Mouse (Mus musculus) myocyte (in vitro differentiated cells): ENCODE results near the gene Calml4. TPM values are rescaled to one million over a fixed set of nuclear protein-coding genes. Genes with fewer than 3 reads are reported as not detected.
A peak's percentile ranks its signal among the peaks of the same experiment; 100 is the strongest.

ENCODE experiments used
- H3K27me3 ChIP-seq: one replicate; pipeline ENCODE4 v1.6.1; 2011; ENCODE audit not compliant: control insufficient read depth, insufficient read depth, insufficient read length
- H3K36me3 ChIP-seq: one replicate; pipeline ENCODE4 v1.6.1; 2011; ENCODE audit not compliant: control insufficient read depth, insufficient read depth
- H3K4me2 ChIP-seq: one replicate; pipeline ENCODE4 v1.6.1; 2011; ENCODE audit warnings: low read depth, control low read depth
- H3K4me3 ChIP-seq: one replicate; pipeline ENCODE4 v1.5.1; 2011; ENCODE audit warnings: mild to moderate bottlenecking, control low read depth, moderate library complexity
- H3K79me2 ChIP-seq: one replicate; pipeline ENCODE4 v1.6.1; 2011; ENCODE audit not compliant: control insufficient read depth, insufficient read depth
- H3ac ChIP-seq: one replicate; pipeline ENCODE4 v1.6.1; 2011; ENCODE audit not compliant: control insufficient read depth, insufficient read length
- CEBPB ChIP-seq: IDR thresholded peaks from 2 replicates; pipeline ENCODE4 v1.6.1; 2011; ENCODE audit warnings: mild to moderate bottlenecking, moderate library complexity; ENCODE audit not compliant: poor library complexity, insufficient read depth, severe bottlenecking
- E2F4 ChIP-seq: IDR thresholded peaks from one replicate; pipeline ENCODE4 v1.6.1; 2011; ENCODE audit warnings: mild to moderate bottlenecking, control low read depth, moderate library complexity; ENCODE audit not compliant: insufficient read depth
- MAX ChIP-seq: IDR thresholded peaks from one replicate; pipeline ENCODE4 v1.6.1; 2011; ENCODE audit warnings: low read depth, mild to moderate bottlenecking, control low read depth
- MYOD1 ChIP-seq, 3 experiments: IDR thresholded peaks; one replicate each; pipeline ENCODE4 v1.6.1; 2011; ENCODE audit warnings: control low read depth in 2 of 3, low read depth in 2 of 3, mild to moderate bottlenecking in 2 of 3, moderate library complexity in 1 of 3; ENCODE audit not compliant: insufficient read length in 2 of 3, control insufficient read depth in 1 of 3
- MYOG ChIP-seq, 3 experiments: IDR thresholded peaks; one replicate each; pipeline ENCODE4 v1.6.1; 2011; ENCODE audit warnings: control low read depth in 2 of 3, low read depth in 2 of 3, mild to moderate bottlenecking in 2 of 3; ENCODE audit not compliant: insufficient read length in 2 of 3, control insufficient read depth in 1 of 3, insufficient read depth in 1 of 3
- POLR2A ChIP-seq: IDR thresholded peaks from one replicate; pipeline ENCODE4 v1.6.1; 2011; ENCODE audit warnings: low read depth, mild to moderate bottlenecking, control low read depth, moderate library complexity; ENCODE audit not compliant: insufficient read length
- POLR2AphosphoS2 ChIP-seq: IDR thresholded peaks from one replicate; pipeline ENCODE4 v1.6.1; 2011; ENCODE audit warnings: low read depth, control low read depth; ENCODE audit not compliant: insufficient read length
- REST ChIP-seq: IDR thresholded peaks from one replicate; pipeline ENCODE4 v1.6.1; 2011; ENCODE audit warnings: mild to moderate bottlenecking, control low read depth, moderate library complexity; ENCODE audit not compliant: insufficient read depth, insufficient read length
- SRF ChIP-seq: IDR thresholded peaks from one replicate; pipeline ENCODE4 v1.6.1; 2011; ENCODE audit warnings: low read depth; ENCODE audit not compliant: control insufficient read depth, insufficient read length
- TCF12 ChIP-seq: IDR thresholded peaks from one replicate; pipeline ENCODE4 v1.6.1; 2011; ENCODE audit warnings: mild to moderate bottlenecking, control low read depth; ENCODE audit not compliant: poor library complexity, insufficient read depth, severe bottlenecking
- TCF3 ChIP-seq: IDR thresholded peaks from one replicate; pipeline ENCODE4 v1.6.1; 2011; ENCODE audit warnings: low read depth, control low read depth; ENCODE audit not compliant: insufficient read length
- USF1 ChIP-seq: IDR thresholded peaks from one replicate; pipeline ENCODE4 v1.6.1; 2011; ENCODE audit warnings: low read depth, mild to moderate bottlenecking, control low read depth, moderate library complexity
- polyA plus RNA-seq: library from polyadenylated mRNA; unstranded; fragments of >200 nt; fragmentation: generic; extraction: Trizol; gene quantifications from one replicate; pipeline ENCODE4 v1.2.1, GENCODE M21; 2012; ENCODE audit warnings: missing spikeins

The Calml4 gene
- polyA plus RNA-seq, 1 experiment: 14.0 TPM

GRCm38 (mm10) chr9:62844461-62844860 lies 13.4 kb upstream of the Calml4 start:
- no peak overlapping the region for H3ac ChIP-seq
- no peaks in the 10 kb centered on the region for H3K27me3 ChIP-seq
- no peaks in the 10 kb centered on the region for H3K79me2 ChIP-seq
- TF ChIP-seq MYOG (IDR thresholded peaks at IDR 0.05; ENCODE audit: control insufficient read depth in 1 of 3, insufficient read depth in 1 of 3, insufficient read length in 2 of 3, low read depth in 2 of 3): no peak
- no peak overlapping the region for H3K4me2 ChIP-seq
- H3K36me3 ChIP-seq: no peaks in the 10 kb centered on the region
- no peak overlapping the region for H3K4me3 ChIP-seq

DNA sequence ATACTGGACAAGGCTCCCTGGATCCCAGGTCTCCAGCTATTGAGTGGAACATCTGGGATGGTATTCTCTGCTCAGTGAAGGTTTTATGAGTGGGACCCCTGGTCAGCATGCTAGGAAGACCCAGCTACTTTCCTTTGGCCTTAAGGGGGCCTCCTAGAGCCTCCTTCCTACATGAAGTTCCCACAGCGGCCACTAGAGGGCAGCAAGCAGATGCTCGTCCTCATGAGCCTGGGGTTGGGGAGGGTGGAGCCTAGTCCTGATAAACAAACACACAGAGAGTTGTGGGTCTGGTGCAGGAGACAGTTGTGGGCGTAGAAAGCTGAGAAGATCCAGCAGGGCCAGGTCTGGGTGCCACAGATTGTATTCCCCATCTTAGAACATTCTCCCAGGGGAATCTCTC lies 10.2 kb upstream of the Calml4 start:
- Histone ChIP-seq H3K4me3 (no peak overlapping the region), H3K27me3 (no peaks in the 10 kb centered on the region)

DNA sequence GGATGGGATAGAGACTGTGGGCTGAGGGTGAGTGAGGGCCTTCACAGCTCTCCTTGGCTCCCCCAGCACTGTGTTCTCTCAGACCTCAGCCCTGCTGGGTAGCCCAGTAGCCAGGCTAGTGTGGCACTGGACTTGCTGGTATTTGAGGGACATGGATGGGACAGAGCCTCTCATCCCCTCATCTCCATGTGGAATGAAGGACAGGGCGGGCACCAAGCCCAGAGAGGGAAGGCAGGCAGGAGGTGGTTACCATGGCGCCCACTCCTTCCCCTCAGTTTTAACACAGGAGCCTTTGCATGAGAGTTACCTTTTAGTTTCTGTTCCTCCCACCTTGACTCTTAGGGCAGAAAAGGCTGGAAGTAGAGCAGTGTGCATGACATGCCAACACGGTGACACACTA lies 9.2 kb upstream of the Calml4 start:
- Histone ChIP-seq H3ac (no peak overlapping the region), H3K4me2 (no peak overlapping the region), H3K36me3 (no peaks in the 10 kb centered on the region), H3K79me2 (no peaks in the 10 kb centered on the region), H3K27me3 (no peaks in the 10 kb centered on the region), H3K4me3 (no peak overlapping the region)
- TF ChIP-seq E2F4: no peak
- no peak for TF ChIP-seq TCF12
- TF ChIP-seq SRF: no peak
- TF ChIP-seq REST: no peak
- TF ChIP-seq TCF3: no peak
- TF ChIP-seq USF1: no peak

More for the DNA sequence above, 10.2 kb upstream of the Calml4 start:
- Histone ChIP-seq H3ac (no peak overlapping the region), H3K36me3 (no peaks in the 10 kb centered on the region), H3K79me2 (no peaks in the 10 kb centered on the region), H3K4me2 (peak overlapping the region; percentile 21)
- TF ChIP-seq USF1 (no peak), POLR2A (no peak), REST (no peak), MAX (no peak), SRF (no peak), CEBPB (no peak), E2F4 (no peak), POLR2AphosphoS2 (no peak), TCF12 (no peak), MYOD1 (IDR thresholded peaks at IDR 0.05; ENCODE audit: control insufficient read depth in 1 of 3, insufficient read length in 2 of 3, low read depth in 2 of 3) (no peak), TCF3 (no peak), MYOG (IDR thresholded peaks at IDR 0.05; ENCODE audit: control insufficient read depth in 1 of 3, insufficient read depth in 1 of 3, insufficient read length in 2 of 3, low read depth in 2 of 3) (no peak)

DNA sequence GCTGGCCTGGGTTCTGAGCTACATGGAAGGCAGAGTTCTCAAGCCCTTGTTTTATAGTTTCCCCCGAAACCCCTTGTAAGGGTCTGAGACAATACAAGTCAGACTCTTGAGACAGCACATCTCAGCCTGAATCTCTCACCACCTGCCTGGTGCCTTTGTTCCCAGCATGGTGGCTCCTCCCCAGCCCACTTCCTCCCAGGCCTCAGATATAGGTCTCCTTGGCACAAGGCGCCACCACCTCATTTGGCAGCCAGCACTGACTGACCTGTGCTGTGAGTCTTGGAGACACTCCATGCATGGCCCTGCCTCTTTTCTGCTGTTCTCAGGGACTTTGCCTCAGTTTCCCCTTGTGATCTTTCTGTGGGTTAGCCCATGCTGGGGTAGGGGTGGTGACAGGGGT lies 6.3 kb upstream of the Calml4 start:
- H3ac ChIP-seq: no peak overlapping the region
- H3K4me3 ChIP-seq: no peak overlapping the region
- no peaks in the 10 kb centered on the region for H3K36me3 ChIP-seq
- TF ChIP-seq USF1 (no peak), SRF (no peak)
- no peak overlapping the region for H3K4me2 ChIP-seq
- H3K27me3 ChIP-seq: no peaks in the 10 kb centered on the region
- no peaks in the 10 kb centered on the region for H3K79me2 ChIP-seq

GRCm38 (mm10) chr9:62854483-62854882 lies 3.4 kb upstream of the Calml4 start:
- no peak for TF ChIP-seq CEBPB
- TF ChIP-seq REST: no peak
- TF ChIP-seq MAX: no peak
- TF ChIP-seq SRF: no peak
- no peak for TF ChIP-seq TCF12
- no peak for TF ChIP-seq MYOD1 (IDR thresholded peaks at IDR 0.05; ENCODE audit: control insufficient read depth in 1 of 3, insufficient read length in 2 of 3, low read depth in 2 of 3)
- TF ChIP-seq MYOG (IDR thresholded peaks at IDR 0.05; ENCODE audit: control insufficient read depth in 1 of 3, insufficient read depth in 1 of 3, insufficient read length in 2 of 3, low read depth in 2 of 3): no peak
- TF ChIP-seq USF1: no peak
- TF ChIP-seq POLR2AphosphoS2: no peak
- no peak overlapping the region for H3K4me3 ChIP-seq
- no peaks in the 10 kb centered on the region for H3K36me3 ChIP-seq
- H3K27me3 ChIP-seq: no peaks in the 10 kb centered on the region
- H3K4me2 ChIP-seq: no peak overlapping the region
- H3K79me2 ChIP-seq: no peaks in the 10 kb centered on the region
- H3ac ChIP-seq: no peak overlapping the region

- TF ChIP-seq MAX: no peak
- no peak for TF ChIP-seq POLR2A
- TF ChIP-seq REST: no peak
- no peak for TF ChIP-seq USF1
- TF ChIP-seq CEBPB: no peak
- no peak for TF ChIP-seq TCF3
- no peak for TF ChIP-seq SRF
- TF ChIP-seq E2F4: no peak
- no peak for TF ChIP-seq TCF12
- no peak for TF ChIP-seq POLR2AphosphoS2
- TF ChIP-seq MYOD1 (IDR thresholded peaks at IDR 0.05; ENCODE audit: control insufficient read depth in 1 of 3, insufficient read length in 2 of 3, low read depth in 2 of 3): no peak
- no peak for TF ChIP-seq MYOG (IDR thresholded peaks at IDR 0.05; ENCODE audit: control insufficient read depth in 1 of 3, insufficient read depth in 1 of 3, insufficient read length in 2 of 3, low read depth in 2 of 3)
- Histone ChIP-seq H3K27me3 (no peaks in the 10 kb centered on the region), H3K4me3 (no peak overlapping the region), H3K4me2 (peak overlapping the region; percentile 91), H3K79me2 (no peaks in the 10 kb centered on the region), H3K36me3 (no peaks in the 10 kb centered on the region), H3ac (no peak overlapping the region)
Observed at GRCm38 (mm10) chr9:62857216-62857615, 664 bp upstream of the Calml4 start.
